Mouse (Mus musculus): ENCODE measurements around the gene Lmod3. TPM values are rescaled to one million over a fixed set of nuclear protein-coding genes. Genes with fewer than 3 reads are reported as not detected.

Gene Lmod3
- polyA plus RNA-seq, 1 experiment from 2014 or later = 0.42 TPM

DNA sequence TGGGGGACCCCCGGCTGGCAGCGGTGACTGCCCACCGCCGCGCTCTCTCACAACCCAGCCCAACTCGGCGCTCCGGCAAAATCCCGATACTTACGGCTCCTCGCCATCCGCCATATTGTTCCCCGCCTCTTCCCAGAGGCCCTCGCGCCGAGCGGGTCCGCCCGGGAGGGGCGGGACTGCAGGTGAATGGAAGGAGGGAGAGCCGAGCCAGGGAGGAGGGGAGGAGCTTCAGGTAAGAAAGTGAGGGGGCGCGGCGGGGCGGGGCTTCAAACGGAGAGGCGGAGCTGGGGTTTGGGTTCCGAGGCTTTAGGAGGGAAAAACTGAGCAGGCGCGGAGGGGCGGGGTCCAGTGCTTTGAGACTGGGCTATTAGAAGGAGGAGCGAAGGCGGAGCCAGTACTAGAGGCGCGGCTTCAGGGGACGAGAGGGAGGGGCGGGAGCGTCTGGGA, 47.1 kb downstream of the Lmod3 start, which contains the start of gene Uba3:
Uba3 (minus strand) TSS at position 209 of the 447 bp plus-strand sequence.
- peak; percentile 97 for ATAC-seq (ENCODE audit: borderline replicate concordance, extremely low read depth, low FRiP score, low TSS enrichment)
- peak within 1 kb of the TSS; percentile 84 for H3K9ac ChIP-seq
- H3K27ac ChIP-seq = peak within 1 kb of the TSS; percentile 79
- H3K4me1 ChIP-seq = peaks cover 20% of the 10 kb centered on the region
- H3K4me2 ChIP-seq = peak within 1 kb of the TSS; percentile 70
- peaks cover 4% of the 10 kb centered on the region; the same call in 1 of the 2 replicates for H3K36me3 ChIP-seq
- no peaks in the 10 kb centered on the region for H3K27me3 ChIP-seq
- H3K9me3 ChIP-seq = no peaks in the 10 kb centered on the region
- peak within 1 kb of the TSS; percentile 80 for H3K4me3 ChIP-seq
- under 1% methylated on average over 38 of the region's 38 CpGs for WGBS

DNA sequence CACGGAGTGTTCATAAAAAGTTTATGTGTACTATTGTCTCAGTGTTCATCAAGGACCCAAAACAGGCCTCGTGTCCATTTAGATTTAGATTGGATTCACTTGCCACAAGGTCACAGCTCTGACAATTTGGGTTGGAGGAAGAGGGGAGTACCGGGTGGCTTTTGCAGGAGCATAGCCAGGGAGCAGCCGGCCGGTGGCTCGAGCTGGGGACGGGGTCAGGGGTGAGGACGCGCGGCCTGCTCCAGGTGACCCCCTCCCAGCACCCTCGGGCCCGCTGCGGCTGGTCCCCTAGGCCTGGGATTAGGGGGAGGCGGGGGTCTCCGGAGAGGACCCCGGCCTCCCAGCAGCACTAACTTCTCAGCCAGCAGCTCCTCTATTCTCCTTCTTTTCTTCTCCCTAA, 47.6 kb downstream of the Lmod3 start:
- peak overlapping the region; percentile 80 for H3K4me3 ChIP-seq
- peak overlapping the region; percentile 70 for H3K4me2 ChIP-seq
- WGBS = under 1% methylated on average over 16 of the region's 16 CpGs

DNA sequence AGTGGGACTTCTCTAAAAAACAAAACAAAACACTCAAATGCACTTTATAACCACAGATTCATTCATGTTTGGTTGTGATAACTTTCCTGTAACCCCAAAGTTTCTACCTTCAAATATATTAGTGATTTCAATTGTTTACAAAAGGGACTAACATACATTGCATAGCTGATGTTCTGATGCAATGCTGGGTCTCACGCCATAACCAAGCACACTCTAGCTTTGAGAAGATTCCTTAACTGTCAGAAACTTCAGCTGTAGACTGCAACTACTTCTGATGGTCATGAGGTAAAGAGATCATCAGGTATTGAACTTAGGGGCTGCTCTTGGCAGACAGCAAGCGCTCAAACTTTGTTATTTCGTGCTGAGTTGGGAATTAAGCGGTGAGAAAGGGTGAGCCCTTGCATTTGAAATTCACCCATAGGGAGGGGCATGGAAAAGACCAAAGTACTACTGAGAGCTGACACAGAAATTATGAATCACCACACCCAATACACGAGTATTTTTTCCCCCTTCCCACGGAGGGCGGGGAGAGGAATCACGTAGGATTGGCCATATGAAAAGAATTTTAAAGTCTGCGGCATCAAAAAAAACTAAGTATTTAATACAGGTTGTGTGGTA, 48.2 kb downstream of the Lmod3 start:
- Histone ChIP-seq H3K4me1 (peaks cover 12% of the 10 kb centered on the region), H3K4me3 (peak overlapping the region; percentile 80), H3K27me3 (no peaks in the 10 kb centered on the region), H3K27ac (no peak overlapping the region), H3K36me3 (peaks cover 4% of the 10 kb centered on the region; the same call in 1 of the 2 replicates), H3K9ac (peak overlapping the region; percentile 84), H3K9me3 (no peaks in the 10 kb centered on the region), H3K4me2 (peak overlapping the region; percentile 70)
- no peak for ATAC-seq (ENCODE audit: borderline replicate concordance, extremely low read depth, low FRiP score, low TSS enrichment)
- 5% methylated on average over 9 of the region's 9 CpGs for WGBS

More for the DNA sequence above, 47.6 kb downstream of the Lmod3 start:
- peaks cover 15% of the 10 kb centered on the region for H3K4me1 ChIP-seq
- peak; percentile 43 for ATAC-seq (ENCODE audit: borderline replicate concordance, extremely low read depth, low FRiP score, low TSS enrichment)
- H3K27ac ChIP-seq = peak overlapping the region; percentile 79
- no peaks in the 10 kb centered on the region for H3K27me3 ChIP-seq
- no peaks in the 10 kb centered on the region for H3K9me3 ChIP-seq
- H3K36me3 ChIP-seq = peaks cover 4% of the 10 kb centered on the region; the same call in 1 of the 2 replicates
- peak overlapping the region; percentile 84 for H3K9ac ChIP-seq

DNA sequence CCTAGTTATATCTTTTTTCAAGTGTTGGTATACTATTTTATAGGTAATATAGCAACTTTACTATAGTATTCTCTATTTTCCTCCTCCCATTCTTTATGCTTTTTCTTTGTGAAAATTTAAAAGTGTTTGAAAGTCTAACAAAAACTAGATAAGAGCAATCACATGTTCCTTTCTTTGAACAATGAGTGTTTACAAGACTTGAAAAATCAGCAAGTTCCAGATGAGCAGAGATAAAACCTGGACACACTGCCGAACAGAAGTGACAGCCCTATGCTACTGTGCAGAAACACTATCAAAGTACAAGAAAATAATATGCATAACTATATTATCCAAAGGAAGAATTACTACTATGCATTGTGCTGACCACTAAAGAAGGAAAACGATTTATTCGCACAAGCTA, 50.1 kb downstream of the Lmod3 start:
- Histone ChIP-seq H3K27me3 (no peaks in the 10 kb centered on the region), H3K4me2 (no peak overlapping the region), H3K4me3 (no peak overlapping the region), H3K36me3 (peaks cover 12% of the 10 kb centered on the region), H3K27ac (no peak overlapping the region), H3K4me1 (peaks cover 12% of the 10 kb centered on the region), H3K9ac (no peak overlapping the region), H3K9me3 (no peaks in the 10 kb centered on the region)
- WGBS = 62% methylated on average over 3 of the region's 3 CpGs
- no peak for ATAC-seq (ENCODE audit: borderline replicate concordance, extremely low read depth, low FRiP score, low TSS enrichment)

DNA sequence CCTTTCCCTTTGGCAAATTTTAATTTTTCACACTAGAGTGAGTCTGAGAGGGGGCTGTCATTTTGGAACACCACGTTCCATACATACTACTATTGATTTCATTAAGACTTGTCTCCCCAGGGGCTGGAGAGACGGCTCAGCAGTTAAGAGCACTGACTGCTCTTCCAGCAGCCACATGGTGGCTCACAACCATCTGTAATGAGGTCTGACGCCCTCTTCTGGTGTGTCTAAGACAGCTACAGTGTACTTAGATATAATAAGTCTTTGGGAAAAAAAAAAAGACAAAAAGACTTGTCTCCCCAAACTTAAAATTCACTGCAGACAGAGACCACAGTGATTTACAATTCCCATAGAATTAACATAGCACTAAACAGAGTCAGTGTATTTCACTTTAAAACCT, 52.1 kb downstream of the Lmod3 start:
- H3K4me2 ChIP-seq = no peak overlapping the region
- H3K27me3 ChIP-seq = no peaks in the 10 kb centered on the region
- ATAC-seq (ENCODE audit: borderline replicate concordance, extremely low read depth, low FRiP score, low TSS enrichment) = no peak
- H3K9me3 ChIP-seq = no peaks in the 10 kb centered on the region
- WGBS = 61% methylated on average over 3 of the region's 3 CpGs
- H3K36me3 ChIP-seq = peaks cover 30% of the 10 kb centered on the region
- H3K27ac ChIP-seq = no peak overlapping the region
- H3K4me1 ChIP-seq = peaks cover 12% of the 10 kb centered on the region
- no peak overlapping the region for H3K9ac ChIP-seq
- H3K4me3 ChIP-seq = no peak overlapping the region

Other genes starting within 250 kb of the Lmod3 start
- 0.32 and 0.33 TPM in 2 replicates for gene Fam19a4, start 192.3 kb downstream of the Lmod3 start, polyA plus RNA-seq (2015; fragmentation: Nextera tagmentation; extraction: Ambion mirVana)
- gene Eogt, start 103.6 kb downstream of the Lmod3 start, polyA plus RNA-seq (2015; fragmentation: Nextera tagmentation; extraction: Ambion mirVana) = 24.4 and 27.4 TPM in 2 replicates
- 33.1 and 34.5 TPM in 2 replicates for gene Tmf1, start 73.6 kb downstream of the Lmod3 start, polyA plus RNA-seq (2015; fragmentation: Nextera tagmentation; extraction: Ambion mirVana)
- 79.3 and 81.9 TPM in 2 replicates for gene Uba3, start 47.1 kb downstream of the Lmod3 start, polyA plus RNA-seq (2015; fragmentation: Nextera tagmentation; extraction: Ambion mirVana)
- 61.1 and 62.3 TPM in 2 replicates for gene Arl6ip5, start 42.1 kb downstream of the Lmod3 start, polyA plus RNA-seq (2015; fragmentation: Nextera tagmentation; extraction: Ambion mirVana)

Data from lung, embryonic 15.5 days (tissue).